Mouse (Mus musculus) urinary bladder, postnatal 4 days (tissue): ENCODE measurements around the gene Zfp958.
"Not testable (repeated sequence)": the region's sequence is repeated elsewhere in the genome, so short reads cannot be mapped to it uniquely, and the experiment has no call there.

Experiments used
- DNase-seq, 2 experiments: peaks; one replicate each; pipeline ENCODE4 v3.0.0; 2021 to 2022; ENCODE audit warnings: low spot score in 2 of 2

Zfp958 gene

DNA sequence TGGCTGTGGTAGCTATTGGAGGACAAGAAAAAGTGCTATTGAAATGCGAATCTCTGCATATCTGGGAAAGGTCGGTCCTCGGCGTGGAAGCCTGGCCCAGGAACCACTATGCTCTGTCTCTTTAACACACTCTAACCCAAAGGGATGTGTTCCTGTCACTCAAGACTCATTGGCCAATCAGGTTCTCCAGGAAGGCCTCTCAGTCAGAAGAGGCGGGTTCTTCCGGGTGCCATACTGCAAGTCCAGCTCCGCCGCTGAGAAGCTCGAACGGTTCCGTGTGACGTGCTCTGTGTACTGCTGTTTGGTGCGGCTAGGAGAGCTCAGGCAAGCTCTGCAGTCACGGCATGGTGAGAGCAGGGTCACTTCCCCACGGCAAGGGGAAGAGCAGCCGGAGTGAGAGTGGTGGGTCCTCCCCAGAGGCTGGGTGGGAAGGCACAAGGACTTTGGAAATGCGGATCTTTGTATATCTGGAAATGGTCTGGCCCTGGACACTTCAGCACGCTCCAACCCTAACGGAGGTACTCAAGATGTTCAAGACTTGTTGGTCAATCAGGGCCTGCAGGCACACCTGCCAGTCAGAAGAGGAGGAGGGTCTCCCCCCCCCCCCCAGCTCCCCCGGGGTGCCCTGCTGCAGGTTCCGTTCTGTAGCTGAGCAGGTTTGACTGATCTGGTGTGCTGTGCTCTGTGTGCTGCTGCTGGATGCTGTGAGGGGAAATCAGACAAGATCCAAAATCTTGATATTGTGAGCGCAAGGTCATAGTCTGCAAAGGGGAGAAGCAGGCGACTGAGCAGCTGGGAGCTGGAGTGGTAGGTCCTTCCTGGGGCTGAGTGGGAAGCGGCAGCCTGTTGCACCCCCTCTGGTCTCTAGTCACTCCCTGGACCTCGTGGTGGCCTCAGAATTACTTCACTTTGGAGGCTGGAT, at the start of gene Zfp958:
Gene Zfp958, plus strand, starts transcription at position 236 of the 922 bp plus-strand sequence.
- peak; percentile 87 to 93 for DNase-seq

DNA sequence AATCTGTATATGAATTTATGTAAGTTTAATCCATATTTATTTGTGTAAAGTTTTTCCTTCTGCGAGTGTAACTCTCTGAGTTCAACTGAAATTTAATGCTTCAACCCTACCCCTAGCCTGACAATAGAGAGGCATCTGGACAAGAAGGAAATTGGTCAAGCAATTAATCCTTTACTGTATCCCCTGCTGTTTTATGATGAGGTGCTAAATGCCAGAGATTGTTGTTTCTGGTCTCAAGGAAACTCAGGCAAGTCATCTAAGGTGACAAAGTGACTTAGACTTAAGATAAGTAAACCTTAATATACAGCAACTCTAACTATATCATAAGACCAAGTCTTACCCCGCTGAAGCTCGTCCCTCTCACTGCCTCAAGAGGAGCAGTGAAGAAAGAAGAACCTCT, 31.0 kb upstream of the Zfp958 start:
- no peak for DNase-seq

DNA sequence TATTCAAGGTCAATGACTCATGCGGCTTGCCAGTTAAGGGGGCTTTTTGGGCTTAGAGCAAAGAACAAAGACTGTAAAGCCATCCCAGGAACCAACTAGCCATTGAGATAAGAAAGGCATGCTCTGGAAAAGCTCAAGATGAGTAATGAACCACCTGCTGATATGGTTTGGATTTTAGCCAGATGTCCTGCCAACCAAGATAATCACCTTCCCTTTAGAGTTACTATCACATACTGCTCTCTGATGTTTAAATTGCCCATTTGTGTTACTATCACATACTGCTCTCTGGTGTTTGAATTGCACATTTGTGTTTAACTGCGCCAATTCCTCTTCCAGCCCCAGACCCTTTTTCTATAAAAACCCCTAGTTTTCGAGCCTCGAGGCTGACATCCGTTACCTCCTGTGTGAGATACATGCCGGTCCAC, 30.2 kb upstream of the Zfp958 start:
- no peak for DNase-seq

DNA sequence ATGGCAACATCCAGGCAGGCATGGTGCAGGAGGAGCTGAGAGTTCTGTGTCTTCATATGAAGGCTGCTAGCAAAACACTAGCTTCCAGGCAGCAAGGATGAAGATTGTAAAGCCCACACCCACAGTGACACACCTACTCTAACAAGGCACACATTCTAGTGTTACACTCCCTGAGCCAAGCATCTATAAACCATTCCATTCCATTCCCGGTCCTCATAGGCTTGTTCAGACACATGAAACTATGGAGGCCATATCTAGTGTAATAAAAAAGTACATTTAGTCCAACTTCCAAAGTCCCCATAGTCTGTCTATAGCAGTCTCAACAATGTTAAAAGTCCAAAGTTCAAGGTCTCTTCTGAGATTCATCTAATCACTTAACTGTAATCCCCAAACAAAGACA, 28.3 kb upstream of the Zfp958 start:
- DNase-seq, result no peak

DNA sequence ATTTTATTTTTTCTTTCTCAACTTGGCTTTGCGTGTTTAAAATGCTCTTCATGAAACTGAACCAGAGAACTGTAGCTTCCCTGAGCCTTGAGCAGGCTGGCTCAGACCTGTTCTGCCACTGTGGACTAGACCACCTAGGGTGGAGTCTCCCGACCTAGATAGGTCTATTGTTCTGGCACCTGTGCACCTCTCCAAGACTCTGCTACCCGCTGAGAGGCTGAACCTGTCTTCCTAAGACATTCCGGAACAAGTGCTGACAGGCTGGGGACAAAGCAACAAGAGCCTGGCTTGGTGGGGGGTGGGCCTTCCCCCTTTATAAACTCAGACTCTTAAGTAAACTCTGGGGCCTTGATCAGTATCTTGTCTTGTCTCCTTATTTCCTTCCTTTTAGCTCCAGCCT, 26.6 kb upstream of the Zfp958 start:
- DNase-seq, result no peak

DNA sequence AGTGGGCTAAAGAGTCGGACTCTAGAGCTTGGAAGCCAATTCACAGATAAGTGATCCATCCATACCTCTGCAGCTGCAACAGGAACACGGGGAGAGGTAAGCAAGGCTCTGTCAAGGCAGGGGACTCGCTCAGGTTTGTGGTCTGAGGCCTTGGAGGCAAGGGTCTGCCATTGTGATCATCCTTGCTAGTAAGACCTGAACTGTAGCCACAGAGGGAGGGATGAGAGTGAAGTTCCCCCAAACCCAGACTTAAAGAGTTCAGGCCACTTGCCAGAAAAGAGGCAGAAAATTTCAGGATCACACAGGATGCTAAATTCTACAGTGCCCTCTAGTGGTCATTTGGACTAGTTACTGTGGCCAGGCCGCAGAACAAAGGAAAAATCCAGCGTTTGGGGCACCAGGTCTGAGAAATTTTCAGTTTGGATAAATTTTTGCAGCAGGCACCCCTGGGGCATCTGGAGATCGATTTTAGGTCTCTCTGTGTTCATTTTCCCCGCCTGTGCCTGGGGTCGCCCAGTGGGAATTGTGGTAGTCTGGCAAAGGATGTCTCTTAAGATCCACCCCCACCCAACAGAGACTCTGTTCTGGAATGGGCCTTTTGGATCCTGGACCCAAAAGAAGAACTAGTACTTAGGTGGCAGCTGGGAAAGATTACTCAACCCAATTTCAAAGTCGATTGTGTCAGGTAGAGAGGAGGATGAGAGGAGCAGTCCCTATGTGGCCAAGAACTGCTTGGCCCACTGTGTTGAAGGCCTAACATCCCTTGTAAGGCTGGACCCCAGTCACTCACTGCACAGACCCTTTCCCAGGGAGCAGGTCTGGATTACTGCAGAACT, 24.6 kb upstream of the Zfp958 start:
- DNase-seq, result peak in 1 of 2 experiments; percentile 22

DNA sequence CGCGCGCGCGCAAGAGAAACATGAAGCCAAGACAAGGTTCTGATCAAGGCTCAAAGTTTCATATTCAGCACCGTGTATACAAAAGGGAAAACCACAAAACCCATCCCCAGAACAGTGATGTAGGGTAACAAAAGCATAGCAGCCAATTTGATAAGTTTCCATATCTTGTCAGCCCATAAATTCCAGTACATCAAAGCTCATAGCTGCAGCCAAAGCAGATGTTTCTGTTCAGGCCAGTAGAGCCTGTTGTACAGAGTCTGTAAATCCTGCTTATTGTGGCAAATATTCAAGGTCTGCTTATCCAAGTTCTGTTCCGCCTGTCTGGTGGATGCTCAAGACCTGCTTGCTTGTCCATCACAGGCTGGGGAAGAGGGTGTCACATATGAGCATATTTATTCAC, 4.1 kb upstream of the Zfp958 start:
- DNase-seq, result no peak

DNA sequence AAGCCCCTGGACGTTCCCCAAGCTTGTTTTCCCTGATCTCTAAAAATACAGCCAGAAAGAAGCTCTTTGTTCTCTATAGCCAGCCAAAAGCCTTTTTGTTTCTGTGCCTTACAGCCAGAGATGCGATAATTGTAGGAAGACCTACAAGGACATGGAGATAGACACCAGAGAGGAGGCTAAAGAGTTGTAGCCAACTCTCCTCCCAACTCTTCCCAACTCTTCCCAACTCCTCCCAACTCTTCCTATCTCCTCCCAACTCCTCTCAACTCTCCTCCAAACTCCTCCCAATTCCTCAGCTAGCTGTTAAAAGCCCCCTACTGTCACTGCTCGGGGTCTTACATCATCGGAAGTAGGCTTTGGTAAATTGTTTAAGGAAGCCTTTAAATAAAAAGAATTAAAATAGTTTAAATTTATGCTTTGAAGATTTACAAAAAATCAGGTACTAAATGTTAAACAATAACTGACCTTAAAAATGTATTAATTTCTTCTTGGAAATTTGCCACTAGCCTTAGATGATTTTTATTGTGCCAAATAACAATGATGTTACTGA, 1.3 kb upstream of the Zfp958 start:
- DNase-seq, result not testable (repeated sequence)

DNA sequence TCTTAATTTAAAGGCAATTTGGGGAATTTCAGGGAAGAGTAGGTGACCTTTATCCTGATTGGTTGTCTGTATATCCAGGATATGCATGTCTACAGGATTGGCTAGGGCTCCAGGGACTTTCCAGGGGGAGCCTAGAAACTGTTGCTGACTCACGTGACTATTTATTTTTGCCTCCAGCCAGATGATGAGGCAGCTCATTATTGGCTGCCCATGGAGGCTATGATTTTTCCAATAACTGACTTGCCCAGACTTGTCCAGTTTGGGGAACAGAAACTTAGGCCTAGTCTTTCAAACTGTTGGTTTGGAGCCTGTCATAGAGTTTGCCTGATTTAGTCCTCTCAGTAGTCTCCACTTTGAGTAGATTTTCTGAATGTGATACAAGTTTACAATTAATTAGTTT, 14.4 kb downstream of the Zfp958 start:
- DNase-seq, result no peak

DNA sequence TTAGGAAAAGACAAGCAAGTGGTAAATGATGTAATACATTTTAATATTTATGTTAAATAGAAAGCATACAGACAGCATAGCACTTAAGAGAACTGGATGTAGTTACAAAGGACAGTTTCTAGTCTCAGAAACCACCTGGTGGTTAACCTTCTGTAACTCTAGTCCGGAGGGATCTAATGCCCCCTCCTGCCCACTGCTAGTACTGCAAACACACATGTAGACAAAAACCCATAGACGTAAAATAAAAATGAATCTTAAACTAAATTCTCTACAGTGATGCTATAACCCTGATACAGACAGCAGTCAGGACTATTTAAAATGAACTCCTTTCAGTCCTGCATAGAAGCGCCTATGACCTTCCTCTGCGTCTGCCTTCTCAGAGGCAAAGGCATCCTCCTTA, 24.1 kb downstream of the Zfp958 start:
- DNase-seq, result no peak

DNA sequence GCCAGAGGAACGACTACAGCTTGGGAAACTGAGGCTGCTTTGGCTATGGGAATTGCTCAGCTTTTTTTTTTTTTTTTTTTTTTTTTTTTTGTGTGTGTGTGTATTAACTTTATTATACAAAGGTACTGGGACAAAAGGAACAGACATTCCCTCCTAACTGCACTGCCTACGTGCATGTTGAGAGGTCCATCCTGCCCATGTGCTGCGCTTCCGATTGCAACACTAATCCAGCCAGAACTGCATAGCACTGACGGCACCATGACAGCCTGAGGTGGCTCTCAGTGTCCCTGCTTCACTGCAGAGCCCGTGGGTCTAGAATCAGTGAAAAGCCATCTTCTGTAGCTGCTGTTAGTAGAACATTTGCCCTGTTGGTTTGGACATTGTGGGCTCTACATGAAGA, 30.0 kb downstream of the Zfp958 start:
- DNase-seq, result not testable (repeated sequence)

DNA sequence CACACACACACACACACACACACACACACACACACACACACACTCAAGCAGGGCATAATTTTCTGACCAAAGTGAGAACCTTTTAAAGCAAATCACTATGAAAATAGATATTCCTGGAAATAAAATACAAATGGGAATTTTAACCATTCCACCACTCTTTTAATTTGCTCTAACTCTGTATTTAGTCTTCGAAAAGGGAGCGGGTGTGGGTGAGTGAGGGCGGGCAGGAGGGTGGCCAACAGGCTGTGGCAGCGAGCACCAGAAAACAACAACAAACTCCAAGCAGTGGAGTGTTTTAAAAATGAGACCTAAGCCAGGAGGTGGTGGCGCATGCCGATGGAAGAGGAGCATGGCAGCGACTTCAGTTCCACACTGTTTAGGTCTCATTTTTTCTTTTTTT, 43.6 kb downstream of the Zfp958 start:
- peak in 1 of 2 experiments; percentile 72 for DNase-seq

DNA sequence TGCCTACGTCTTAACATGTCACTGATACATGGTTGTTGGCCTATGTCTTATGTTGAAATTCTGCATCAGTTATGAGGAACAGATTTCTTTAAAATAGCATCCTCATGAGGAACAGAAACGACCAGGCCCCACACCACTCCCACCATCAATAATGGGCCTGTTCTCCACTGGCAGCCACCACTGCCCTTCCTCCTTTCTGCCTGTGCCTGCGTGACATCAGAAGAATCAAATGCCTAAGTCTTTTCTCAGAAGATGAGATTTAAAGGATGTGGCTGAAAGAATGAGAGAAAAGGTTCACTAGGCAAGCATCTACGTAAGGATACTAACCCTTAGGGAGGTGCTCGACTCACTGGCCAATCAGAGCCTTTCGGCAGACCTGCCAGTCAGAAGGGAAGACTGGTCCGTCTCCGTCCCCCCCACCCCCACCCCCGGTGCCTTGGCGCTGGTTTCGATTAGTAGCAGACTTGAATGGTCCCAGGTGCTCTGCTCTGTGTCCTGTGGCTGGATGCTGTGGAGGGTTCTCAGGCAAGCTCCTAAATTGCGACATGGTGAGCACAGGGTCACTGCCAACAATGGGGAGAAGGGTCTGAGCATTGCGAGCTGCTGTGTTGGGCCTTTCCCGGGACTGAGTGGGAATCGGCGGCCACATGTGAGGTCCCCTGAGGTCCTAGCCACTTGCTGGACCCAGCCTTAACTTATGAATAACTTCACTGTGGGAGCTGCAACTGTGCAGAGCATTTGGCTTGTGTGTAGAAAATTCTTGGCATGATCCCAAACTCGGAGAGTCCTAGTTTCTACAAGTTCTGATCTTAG, 62.4 kb downstream of the Zfp958 start:
- DNase-seq, result no peak

DNA sequence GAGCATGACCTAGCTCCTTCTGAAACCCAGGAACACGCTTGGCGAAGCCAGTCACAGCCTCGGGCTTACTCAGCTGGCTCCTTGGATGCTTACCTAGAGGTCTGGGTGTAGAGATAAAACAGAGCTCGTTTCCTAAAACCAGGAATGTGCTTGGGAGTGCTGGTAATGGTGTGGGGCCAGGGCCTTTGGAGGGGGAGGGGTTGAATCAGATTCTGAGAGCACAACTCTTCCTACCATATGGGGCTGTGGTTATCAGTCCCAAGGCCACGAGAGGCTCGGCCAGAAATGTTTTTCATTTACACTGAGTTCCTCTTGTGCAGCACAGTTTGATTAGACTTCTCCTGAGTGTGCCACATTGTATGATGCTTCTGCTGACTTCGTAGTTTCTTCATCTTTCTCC, 63.6 kb downstream of the Zfp958 start:
- DNase-seq, result no peak

DNA sequence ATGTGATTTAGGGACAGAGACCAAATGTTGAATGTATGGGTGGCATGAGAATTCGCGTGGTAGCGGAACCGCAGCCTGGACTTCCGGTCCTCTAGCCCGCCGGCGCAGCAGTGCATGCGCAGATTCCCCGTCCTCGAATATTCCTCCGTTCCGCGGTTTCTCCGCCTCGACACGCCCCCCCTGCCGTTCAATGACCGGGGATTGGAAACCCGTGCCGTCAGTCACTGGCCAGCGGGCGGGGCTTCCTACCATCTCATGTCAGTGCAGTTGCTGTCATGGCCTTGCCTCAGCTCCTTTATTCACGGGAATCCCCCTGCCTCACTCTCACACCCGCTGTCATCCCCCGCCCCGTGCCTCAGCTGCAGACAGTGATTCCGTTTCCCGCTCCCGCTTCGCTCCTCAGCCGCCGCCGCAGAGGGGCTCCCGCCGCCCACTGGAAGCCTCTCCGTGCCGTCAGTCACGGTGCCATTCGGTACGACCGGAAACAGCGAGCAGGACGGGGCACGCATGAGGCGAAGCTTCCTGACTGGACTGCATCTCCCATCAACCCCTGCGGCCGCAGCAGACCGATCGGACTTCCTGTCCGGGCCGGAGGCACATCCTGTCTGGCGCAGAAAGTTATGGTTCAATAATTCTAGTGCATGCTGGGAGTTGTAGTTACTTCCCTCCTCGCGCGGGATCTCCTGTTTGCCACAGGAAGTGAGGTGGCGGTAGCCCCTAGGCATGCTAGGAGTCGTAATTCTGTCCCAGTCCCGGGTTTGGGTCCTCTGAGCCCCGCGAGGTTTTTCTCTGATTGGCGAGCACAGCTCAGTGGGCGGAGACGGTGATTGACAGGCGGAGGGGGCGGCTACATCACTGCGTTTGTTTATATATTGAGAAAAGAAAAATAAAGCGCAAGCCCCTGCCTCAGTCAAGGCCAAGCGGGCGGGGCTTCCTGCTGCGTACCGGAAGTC, 64.6 kb downstream of the Zfp958 start:
- DNase-seq, result peak; percentile 95 to 98

DNA sequence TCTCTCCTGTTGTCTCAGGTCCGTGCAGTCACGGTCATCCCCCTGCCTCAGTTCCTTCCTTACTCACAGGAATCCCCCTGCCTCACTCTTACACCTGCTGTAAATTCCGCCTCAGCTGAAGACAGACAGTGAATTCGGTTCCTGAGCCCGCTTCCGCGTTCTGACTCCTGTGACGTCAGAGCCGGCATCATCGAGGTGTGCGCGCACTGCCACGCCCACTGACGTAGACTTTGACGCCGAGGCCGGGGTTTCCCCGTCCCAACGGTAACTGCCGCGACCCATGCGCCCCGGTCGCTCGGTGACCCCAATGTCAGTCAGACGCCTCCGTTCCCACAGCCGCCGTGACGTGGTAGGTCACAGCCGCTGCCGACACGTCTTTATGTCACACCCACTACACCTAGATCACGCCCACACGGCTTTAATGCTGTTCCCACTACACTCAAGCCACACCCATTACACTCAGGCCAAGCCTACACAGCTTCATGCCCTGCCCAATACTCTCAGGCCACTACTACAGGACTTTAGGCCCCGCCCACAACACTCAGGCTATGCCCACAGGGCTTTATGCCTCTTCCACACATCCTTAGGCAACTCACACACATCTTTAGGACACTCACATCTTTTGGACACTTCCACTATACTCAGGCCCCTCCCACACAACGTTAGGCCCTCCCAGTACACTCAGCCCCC, 65.4 kb downstream of the Zfp958 start:
- DNase-seq, result peak; percentile 83 to 86

DNA sequence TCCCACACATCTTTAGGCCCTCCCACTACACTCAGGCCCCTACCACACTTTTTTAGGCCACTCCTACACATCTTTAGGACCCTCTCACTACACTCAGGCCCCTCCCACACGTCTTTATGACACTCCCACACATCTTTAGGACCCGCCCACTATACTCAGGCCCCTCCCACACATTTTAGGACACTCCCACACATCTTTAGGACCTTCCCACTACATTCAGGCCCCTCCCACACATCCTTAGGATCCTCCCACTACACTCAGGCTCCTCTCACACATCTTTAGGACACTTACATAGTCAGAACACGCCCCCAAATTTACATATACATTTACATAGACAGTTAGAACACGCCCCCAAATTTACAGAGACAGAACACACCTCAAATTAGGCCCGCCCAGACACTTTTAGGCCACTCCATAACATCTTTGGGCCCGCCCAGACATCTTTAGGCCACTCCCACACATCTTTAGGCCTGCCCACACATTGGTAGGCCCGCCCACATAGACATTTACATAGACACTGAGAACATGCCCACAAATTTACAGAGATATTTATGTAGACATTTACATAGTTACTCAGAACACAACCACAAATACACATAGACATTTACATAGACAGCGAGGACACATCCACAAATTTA, 66.1 kb downstream of the Zfp958 start:
- no peak for DNase-seq

DNA sequence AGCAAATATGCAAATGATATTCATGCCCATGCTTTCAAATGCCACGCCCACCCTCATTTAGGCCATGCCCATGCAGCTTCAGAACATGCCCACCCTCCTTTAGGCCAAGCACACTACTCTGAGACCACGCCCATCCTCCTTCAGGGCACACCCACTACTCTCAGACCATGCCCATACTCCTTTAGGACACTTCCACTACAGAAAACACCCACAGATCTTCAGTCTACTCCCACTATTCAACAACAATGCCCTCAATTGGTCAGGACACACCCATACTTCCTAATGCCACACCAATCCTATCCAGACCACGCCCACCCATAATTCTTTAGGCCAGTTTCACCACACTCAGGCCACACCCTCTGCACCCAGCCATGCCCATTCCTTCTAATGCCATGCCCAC, 66.8 kb downstream of the Zfp958 start:
- DNase-seq, result no peak
